Mouse (Mus musculus) retina, postnatal 1 day (tissue): ENCODE measurements around the gene Tmem179.
A peak's percentile ranks its signal among the peaks of the same experiment; 100 is the strongest.

Experiments
- DNase-seq: peaks from one replicate; pipeline ENCODE4 v3.0.0-alpha.2; 2012

Gene Tmem179

DNA sequence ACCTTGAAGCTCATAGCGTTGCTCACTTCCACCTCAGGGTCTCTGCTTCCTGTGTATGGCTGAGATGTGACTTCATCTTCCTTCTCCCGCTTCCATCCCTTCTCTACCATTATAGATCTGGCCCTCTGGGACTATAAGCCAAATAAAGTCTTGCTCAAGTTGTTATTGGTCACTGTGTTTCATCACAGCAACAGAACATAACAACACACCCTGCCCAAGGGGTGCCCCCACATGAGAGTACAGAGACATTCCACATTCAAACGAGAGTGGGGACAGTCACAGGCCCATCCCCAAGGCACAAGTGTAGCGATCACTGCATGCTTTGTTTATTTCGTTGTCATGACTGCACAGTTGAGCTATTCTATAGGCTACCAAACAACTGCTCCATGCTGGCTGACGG, 20.7 kb upstream of the Tmem179 start:
- DNase-seq = peak; percentile 44

DNA sequence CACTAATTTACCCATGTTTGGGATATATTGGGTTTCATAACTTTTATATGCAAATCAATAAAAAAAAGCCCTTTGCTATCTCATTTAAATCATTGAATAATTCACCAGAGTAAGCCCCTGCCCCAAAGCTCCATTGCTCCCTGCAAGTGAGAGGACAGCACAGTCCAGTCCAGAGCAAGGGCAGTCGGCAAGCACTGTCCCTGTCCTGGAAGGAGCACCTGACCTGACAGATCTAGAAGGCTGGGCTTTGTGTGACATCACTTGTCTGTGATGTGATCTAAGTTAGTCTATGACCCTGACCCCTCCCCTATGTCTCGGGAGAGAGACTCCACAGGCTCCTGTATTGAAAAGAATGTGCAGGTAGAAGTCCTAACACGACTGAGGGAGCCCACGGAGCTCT, 17.2 kb upstream of the Tmem179 start:
- no peak for DNase-seq

- no peak for DNase-seq
Measured at GRCm38 (mm10) chr12:112518105-112518504, 1.6 kb upstream of the Tmem179 start.

DNA sequence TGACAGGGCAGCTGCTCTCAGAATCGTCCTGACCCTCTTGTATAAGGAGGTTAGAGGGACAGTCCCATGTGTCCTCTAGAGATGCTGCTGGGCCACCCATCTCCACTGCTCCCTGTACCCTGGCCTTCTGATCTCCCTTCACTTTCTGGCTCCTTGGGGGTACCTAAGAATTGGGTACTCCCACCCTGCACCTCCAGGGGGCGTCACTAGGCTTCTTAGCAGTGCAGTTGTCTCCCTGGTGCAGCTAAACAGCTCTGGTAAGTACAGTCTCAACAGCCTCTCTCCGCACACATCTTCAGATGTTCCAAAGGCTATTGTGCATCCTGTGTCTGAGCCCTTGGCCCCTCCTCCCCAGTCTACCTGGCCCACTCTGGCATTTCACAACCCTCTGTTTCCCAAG, 1.6 kb downstream of the Tmem179 start:
- DNase-seq = no peak

DNA sequence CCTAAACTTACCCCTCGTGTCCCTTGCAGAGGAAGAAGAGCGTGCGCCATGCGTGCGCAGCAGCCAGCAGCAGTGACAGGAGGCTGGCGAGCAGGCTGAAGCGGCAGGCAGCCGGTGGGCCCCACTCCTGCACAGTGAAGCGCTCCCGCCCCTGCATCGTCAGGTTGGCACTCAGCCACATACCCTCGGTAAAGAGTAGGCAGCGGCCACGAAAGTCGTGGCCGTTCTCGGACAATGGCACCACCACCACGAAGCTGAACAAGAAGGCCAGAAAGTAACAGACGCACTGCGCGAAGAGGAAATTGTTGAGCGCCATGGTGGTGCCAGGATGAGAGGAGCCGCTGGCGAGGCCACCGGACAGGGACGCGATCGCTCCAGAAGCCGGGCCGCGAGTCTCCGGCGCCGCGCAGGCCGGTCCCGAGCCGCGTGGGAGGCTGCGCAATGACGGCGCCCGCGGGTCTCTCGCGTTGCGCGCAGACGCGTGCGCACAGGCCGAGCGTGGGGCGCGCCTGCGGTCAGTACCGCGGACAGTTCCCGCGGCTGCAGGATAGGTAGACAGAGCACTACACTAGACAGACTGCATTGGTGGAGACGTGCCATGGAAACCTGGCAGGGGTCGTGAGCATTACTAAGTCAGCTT, 5.7 kb downstream of the Tmem179 start:
- peak; percentile 76 for DNase-seq

- DNase-seq = peak; percentile 34
Measured at GRCm38 (mm10) chr12:112510365-112510732, 6.2 kb downstream of the Tmem179 start.

GRCm38 (mm10) chr12:112507984-112508383, 8.6 kb downstream of the Tmem179 start:
- no peak for DNase-seq

GRCm38 (mm10) chr12:112507264-112507663, 9.3 kb downstream of the Tmem179 start:
- peak; percentile 48 for DNase-seq

- DNase-seq = no peak
Measured at GRCm38 (mm10) chr12:112506267-112506666, 10.3 kb downstream of the Tmem179 start.

DNA sequence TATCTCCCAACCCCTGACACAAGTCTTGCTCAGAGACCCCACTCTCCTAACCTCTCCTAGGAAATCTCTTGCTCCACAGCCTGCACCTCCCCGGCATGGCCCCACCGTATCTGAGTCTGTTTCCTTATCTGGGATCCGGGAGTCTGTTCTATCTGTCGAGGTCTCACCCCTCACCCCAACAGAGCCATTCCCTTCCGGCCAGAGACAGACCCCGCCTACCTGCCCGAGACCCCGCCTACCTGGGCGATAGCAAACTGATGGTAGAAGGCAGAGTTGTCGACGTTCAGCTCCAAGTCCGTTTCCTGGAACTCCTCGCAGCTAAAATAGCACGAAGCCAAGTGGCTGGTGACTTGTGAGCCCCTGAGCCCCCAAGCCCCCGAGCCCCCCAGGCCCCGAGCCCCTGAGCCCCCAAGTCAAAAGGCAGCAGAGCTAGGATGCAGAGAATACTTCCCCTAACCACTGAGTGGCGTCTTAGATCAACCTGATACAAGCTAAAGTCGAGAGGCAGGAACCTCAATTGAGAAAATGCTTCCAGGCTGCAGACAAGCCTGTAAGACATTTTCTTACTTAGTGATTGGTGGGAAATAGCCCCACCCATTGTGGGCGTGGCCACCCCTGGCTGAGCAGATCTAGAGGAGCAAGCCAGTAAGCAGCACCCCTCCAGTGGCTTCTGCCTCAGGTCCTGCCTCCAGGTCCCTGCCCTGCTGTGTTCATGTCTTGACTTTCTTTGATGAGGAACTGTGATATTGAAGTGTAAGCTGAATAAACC, 13.4 kb downstream of the Tmem179 start:
- DNase-seq = no peak

- DNase-seq = peak; percentile 28
Measured at GRCm38 (mm10) chr12:112498683-112499082, 17.9 kb downstream of the Tmem179 start.

DNA sequence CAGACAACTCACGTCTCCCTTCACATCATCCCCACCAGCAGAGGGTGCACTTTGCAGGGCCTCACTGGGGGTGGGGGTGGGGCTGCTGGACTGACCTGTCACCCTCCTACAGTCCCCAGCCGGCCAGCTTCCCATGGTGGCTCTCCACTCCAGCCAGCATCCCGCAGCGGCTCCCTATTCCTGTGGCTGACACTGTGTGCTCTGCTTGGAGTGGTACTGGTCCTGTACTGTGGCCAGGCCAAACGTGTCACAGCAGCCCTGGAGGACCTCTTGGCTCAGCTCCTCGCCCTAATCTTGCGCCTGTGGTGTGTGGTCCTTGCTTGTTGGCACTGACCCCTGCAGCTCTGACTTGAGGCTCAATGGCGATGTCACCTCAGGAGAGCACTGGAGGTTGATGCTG, 18.8 kb downstream of the Tmem179 start:
- no peak for DNase-seq

GRCm38 (mm10) chr12:112496136-112496535, 20.4 kb downstream of the Tmem179 start:
- DNase-seq = no peak

GRCm38 (mm10) chr12:112490444-112490939, 26.1 kb downstream of the Tmem179 start:
- no peak for DNase-seq

GRCm38 (mm10) chr12:112489535-112489934, 27.0 kb downstream of the Tmem179 start:
- no peak for DNase-seq

DNA sequence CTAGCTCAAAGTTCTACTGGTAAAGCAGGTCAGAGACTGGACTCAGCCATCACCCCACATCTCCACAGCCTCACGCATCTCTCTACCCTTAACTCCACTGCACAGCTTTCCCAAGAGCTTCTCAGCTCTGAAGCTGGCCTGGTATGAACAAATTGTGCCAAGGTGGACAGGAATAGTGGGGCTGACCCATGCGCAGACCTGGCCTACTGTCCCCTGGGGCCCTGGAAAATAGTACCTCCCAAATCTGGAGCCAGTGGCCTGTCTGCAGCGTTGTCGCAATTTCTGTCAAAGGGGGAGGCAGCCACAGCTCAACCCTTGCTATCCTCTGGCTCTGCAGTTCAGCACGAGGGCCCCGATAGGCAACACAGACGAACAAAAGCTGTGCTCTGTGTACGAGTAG, 27.4 kb downstream of the Tmem179 start, which contains the start of gene A530016L24Rik:
TSS of gene A530016L24Rik (plus strand) at position 315 of the 400 bp plus-strand sequence.
- DNase-seq = no peak

DNA sequence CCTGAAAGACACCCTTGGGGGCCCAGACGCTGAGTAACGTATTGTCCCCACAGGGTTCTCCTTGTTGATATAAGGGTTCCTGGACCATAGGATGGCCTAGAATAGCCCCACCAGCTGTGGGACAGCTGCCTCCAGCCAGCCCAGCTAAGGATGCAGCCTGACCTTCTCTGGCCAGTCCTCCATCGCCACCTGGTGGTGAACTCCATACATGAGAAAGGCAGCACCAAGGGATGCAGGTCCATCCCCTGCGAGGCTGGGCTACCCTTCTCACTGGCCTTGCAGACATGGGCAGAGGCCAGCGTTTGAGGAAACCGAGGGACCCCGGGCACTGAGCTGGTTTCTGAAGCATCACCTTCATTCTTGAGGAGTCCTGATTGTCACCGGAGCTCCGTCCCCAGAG, 42.8 kb downstream of the Tmem179 start:
- peak; percentile 88 for DNase-seq

GRCm38 (mm10) chr12:112470216-112470615, 46.3 kb downstream of the Tmem179 start:
- DNase-seq = no peak

GRCm38 (mm10) chr12:112469393-112469792, 47.2 kb downstream of the Tmem179 start:
- DNase-seq = no peak

DNA sequence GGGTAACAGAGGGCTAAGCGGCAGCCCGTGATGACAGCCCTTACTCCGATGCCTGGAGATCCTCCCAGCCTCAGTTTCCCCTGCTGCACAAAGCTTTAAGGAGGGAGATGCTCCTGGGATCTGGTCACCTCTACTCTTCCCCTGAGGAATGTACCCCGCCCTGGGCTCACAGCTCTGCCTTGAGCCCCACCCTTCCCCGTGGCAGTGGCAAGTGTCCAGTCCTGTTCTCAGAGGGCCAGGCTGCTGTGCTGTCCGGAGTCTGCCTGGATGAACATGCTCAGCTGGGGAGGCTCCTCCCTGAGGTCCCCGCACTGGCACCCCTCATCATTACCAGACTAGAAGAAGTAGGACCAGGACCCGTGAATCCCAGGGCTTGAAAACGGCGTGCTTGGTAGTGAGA, 49.2 kb downstream of the Tmem179 start:
- DNase-seq = no peak

DNA sequence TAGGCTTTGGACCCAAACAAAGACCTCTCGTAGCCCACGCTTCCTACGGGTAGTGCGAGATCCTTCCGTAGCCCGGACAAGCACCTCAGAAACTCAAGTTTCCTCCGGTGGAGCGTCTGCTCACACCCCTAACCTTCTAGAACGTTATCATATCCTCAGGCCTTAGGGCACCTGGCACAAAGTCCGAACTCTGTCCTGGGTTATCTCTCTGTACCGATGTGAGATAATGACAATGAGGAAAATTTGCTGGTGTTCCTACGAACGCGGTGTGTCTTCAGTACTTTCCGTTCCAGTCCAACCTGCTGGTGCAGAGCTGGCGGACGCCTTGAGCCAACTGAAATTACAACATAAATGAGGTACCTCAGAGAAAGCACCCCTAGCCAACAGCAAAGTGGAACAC, 50.6 kb downstream of the Tmem179 start:
- no peak for DNase-seq

GRCm38 (mm10) chr12:112464516-112464915, 52.0 kb downstream of the Tmem179 start:
- no peak for DNase-seq

DNA sequence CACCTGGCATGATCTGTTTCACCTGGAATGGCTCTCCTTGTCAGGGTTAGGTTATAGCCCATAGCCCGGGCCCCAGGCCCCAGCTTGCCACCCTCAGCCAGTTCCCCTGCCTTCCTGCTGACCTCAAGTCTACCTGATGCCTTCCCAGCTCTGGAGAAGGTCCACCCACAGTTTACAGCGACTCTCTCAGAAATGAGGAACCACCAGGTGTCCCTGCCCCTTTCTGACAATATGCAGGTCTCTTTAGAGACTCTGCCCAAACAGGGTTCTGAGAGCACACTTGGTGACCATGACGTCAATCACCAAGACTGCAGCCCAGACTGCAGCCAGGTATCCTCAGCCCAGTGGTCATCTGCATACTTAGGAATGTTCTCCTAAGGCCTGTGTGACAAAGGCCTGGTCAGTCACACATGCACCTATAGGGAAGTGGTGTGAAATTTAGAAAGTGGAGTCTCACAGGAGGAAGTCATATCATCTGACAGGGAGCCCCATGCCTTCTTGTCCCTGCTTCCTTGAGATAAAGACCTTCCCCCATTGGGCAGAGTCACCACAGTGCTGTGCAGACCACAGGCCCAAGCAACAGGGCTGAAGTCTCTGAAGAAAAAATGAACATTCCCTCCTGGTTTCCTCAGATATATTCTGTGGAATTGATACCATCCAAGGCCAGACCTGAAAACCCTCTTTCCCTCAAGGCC, 52.6 kb downstream of the Tmem179 start:
- DNase-seq = no peak

- no peak for DNase-seq
Measured at GRCm38 (mm10) chr12:112463209-112463608, 53.3 kb downstream of the Tmem179 start.
